Mouse (Mus musculus): ENCODE measurements at regions not wholly inside any gene's neighbourhood (a gene's known extent, or its start where the extent isn't known, plus 50 kb on each side); places are given as distances from the start of the nearest gene placed in this dataset.

DNA sequence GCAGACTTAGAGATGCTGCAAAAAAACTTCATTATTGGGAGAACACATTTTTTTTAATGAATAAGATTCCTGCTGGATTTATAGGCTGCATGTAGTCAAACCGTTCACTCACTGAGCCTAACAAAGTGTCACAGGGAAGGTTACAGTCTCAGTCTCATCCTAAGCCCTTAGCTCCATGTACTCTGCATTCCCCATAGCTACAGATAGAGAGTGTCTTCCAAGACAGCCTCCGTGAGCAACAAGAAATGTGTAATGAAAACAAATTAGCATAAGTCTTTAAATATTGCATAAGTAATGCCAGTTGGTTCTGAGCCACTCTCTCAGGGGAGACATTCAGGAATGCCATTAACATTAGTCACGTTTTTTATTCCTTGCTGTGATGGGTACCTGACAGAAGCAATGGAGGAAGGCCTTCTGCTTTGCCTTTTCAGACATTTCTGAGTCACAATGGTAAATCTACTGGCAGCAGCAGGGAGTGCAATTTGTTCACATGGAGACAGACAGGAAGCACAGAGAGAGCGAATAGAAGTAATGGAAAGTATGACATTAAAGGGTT is 376.7 kb downstream of the Fam84b start:
- Histone ChIP-seq H3K4me2 (no peak overlapping the region), H3K9me3 (replicated peaks) (no peaks in the 10 kb centered on the region), H3K27me3 (no peaks in the 10 kb centered on the region), H3K27ac (no peak overlapping the region), H3K9ac (no peak overlapping the region), H3K4me3 (replicated peaks) (no peak overlapping the region), H3K36me3 (no peaks in the 10 kb centered on the region), H3K4me1 (no peaks in the 10 kb centered on the region)
- 76% methylated on average over 4 of the region's 4 CpGs for WGBS
- ATAC-seq (replicated peaks; ENCODE audit: low FRiP score) = no peak

DNA sequence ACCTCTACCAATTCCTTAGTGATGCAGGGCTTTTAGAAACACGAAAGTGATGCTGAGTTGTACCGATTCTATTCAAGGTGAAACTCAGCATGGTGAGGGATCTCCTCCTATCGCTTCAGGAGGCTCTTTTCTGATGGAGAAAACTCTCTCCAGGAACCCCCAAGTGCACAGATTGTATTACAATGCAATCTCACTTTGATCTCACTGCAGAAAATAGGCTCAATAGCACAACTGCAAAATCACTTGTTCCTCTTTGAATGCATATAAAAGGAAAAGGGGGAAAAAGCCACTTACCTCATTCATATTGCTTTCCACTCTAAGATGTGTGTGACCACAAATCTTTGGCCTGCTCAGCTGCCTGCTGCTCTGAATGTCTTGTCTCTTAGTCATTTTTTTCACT is 378.5 kb downstream of the Fam84b start:
- Histone ChIP-seq H3K36me3 (no peaks in the 10 kb centered on the region), H3K9me3 (replicated peaks) (no peaks in the 10 kb centered on the region), H3K4me3 (replicated peaks) (no peak overlapping the region), H3K27me3 (no peaks in the 10 kb centered on the region), H3K4me2 (no peak overlapping the region), H3K9ac (no peak overlapping the region), H3K27ac (no peak overlapping the region), H3K4me1 (no peaks in the 10 kb centered on the region)
- ATAC-seq (replicated peaks; ENCODE audit: low FRiP score) = no peak
- 34% methylated on average over 3 of the region's 3 CpGs for WGBS

DNA sequence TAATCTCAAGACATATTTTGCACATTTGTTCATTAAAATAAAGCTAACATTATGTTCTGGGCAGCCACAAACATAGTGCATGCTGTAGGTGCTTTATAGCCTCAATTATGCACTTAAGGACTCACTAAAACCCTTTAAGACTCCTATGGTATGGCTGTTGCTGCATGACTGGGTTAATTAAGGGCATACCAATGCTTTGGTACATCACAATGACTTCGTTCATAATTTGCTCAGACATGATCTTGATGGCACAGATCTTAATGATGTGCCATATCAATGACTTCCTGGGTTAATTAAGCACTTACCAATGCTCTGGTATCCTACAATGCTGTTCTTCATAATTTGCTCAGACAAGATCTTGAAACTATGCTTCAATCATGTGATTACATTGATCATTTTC is 415.5 kb upstream of the 4933412E24Rik start:
- no peaks in the 10 kb centered on the region for H3K4me1 ChIP-seq
- H3K9ac ChIP-seq = no peak overlapping the region
- whole genome bisulfite sequencing = 69% methylated on average over 1 of the region's 1 CpGs

DNA sequence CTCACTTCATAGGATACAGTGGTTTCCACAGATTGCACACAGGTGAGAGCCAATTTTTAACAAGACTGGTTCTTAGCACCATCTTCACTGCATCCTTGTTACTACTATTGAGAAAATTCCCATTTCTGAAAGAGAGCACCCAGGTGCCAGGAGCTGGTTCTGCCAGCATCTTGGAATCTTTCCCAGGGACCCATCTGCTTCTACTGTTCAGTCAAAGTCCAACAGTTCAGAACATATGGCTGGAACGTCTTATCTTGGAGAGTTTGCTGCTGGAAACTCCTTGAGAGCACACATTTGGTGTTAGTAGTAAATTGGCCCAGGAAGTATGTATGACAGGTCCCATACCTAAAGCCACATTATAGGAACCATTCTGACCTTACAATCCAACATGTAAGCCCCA is 402.7 kb upstream of the 4933412E24Rik start:
- no peak overlapping the region for H3K4me3 ChIP-seq (replicated peaks)
- no peak overlapping the region for H3K9ac ChIP-seq
- no peaks in the 10 kb centered on the region for H3K9me3 ChIP-seq (replicated peaks)
- H3K27ac ChIP-seq = no peak overlapping the region
- ATAC-seq (replicated peaks; ENCODE audit: low FRiP score) = no peak
- no peak overlapping the region for H3K4me2 ChIP-seq
- no peaks in the 10 kb centered on the region for H3K36me3 ChIP-seq
- H3K4me1 ChIP-seq = no peaks in the 10 kb centered on the region
- 74% methylated on average over 1 of the region's 1 CpGs for WGBS
- no peaks in the 10 kb centered on the region for H3K27me3 ChIP-seq

More for the DNA sequence above, 415.5 kb upstream of the 4933412E24Rik start:
- H3K9me3 ChIP-seq (replicated peaks) = no peaks in the 10 kb centered on the region
- no peaks in the 10 kb centered on the region for H3K36me3 ChIP-seq
- no peak overlapping the region for H3K4me2 ChIP-seq
- H3K27me3 ChIP-seq = no peaks in the 10 kb centered on the region
- ATAC-seq (replicated peaks; ENCODE audit: low FRiP score) = no peak
- no peak overlapping the region for H3K27ac ChIP-seq
- no peak overlapping the region for H3K4me3 ChIP-seq (replicated peaks)

DNA sequence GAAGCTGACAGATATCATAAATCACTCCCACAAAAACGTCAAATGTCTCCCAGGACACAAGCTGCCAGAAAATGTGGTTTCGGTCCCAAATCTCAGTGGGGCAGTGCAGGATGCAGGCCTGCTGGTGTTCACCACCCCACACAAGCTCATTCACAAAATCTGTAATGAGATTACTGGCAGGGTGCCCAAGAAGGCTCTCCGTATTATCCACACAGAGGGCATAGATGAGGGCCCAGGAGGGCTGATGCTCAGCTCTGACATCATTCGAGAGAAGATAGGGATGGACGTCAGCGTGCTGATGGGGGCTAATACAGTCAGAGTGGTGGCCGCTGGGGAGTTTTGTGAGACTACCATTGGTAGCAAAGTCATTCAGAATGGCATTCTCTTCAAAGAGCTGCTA is 375.9 kb upstream of the 4933412E24Rik start:
- 79% methylated on average over 7 of the region's 7 CpGs for WGBS
- ATAC-seq (replicated peaks; ENCODE audit: low FRiP score) = no peak

DNA sequence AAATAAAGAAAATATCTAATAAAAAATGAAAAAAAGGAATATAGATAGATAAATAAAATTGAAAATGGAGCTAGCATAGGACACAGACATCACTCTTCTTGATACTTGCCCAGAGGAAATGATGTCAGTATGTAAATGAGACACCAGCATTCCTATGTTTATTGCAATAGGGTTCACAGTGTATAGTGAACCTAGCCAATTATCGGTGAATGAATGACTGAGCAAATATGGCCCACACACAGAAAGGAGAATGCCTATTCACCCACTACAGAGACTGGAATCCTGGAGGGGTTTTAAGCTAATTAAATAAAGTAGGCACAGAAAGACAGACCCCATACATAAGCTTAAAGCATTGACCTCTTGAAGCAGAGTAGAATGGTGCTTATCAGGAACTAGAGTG is 373.9 kb upstream of the 4933412E24Rik start:
- H3K27ac ChIP-seq = no peak overlapping the region
- H3K4me1 ChIP-seq = no peaks in the 10 kb centered on the region
- no peaks in the 10 kb centered on the region for H3K9me3 ChIP-seq (replicated peaks)
- no peak overlapping the region for H3K4me3 ChIP-seq (replicated peaks)
- H3K36me3 ChIP-seq = no peaks in the 10 kb centered on the region
- no peaks in the 10 kb centered on the region for H3K27me3 ChIP-seq
- no peak overlapping the region for H3K4me2 ChIP-seq
- ATAC-seq (replicated peaks; ENCODE audit: low FRiP score) = no peak
- 90% methylated on average over 1 of the region's 1 CpGs for WGBS
- no peak overlapping the region for H3K9ac ChIP-seq

More for the DNA sequence above, 375.9 kb upstream of the 4933412E24Rik start:
- H3K36me3 ChIP-seq = no peaks in the 10 kb centered on the region
- no peaks in the 10 kb centered on the region for H3K27me3 ChIP-seq
- H3K4me3 ChIP-seq (replicated peaks) = no peak overlapping the region
- H3K9ac ChIP-seq = no peak overlapping the region
- no peak overlapping the region for H3K4me2 ChIP-seq
- H3K9me3 ChIP-seq (replicated peaks) = no peaks in the 10 kb centered on the region
- H3K27ac ChIP-seq = no peak overlapping the region
- no peaks in the 10 kb centered on the region for H3K4me1 ChIP-seq

DNA sequence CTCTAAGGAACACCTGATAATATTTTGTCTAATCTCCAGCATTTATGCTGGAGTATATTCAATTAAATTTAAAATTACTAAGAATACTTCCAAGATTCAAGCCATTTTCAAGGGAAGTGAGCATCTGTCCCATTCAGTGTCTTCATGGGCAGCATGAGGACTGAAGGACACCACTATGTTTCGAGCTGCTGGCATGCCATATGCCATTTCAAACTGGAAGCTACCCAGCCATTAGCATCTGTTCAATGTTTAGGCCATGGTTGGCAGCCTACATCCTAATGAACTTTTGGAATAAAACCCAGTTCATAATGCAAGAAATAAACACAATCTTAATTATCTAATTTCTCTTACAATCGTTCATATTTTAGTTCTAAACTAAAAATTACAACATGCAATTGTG is 371.5 kb upstream of the 4933412E24Rik start:
- no peak overlapping the region for H3K27ac ChIP-seq
- no peak overlapping the region for H3K4me3 ChIP-seq (replicated peaks)
- H3K4me1 ChIP-seq = no peaks in the 10 kb centered on the region
- no peak for ATAC-seq (replicated peaks; ENCODE audit: low FRiP score)
- no peak overlapping the region for H3K4me2 ChIP-seq
- no peaks in the 10 kb centered on the region for H3K36me3 ChIP-seq
- H3K9ac ChIP-seq = no peak overlapping the region
- H3K9me3 ChIP-seq (replicated peaks) = no peaks in the 10 kb centered on the region
- 90% methylated on average over 2 of the region's 2 CpGs for whole genome bisulfite sequencing
- H3K27me3 ChIP-seq = no peaks in the 10 kb centered on the region

Data from kidney, embryonic 15.5 days (tissue).